Mouse (Mus musculus): ENCODE results near the gene Atp1a2.
"Not testable (repeated sequence)": the region's sequence is repeated elsewhere in the genome, so short reads cannot be mapped to it uniquely, and the experiment has no call there.

Atp1a2 gene

DNA sequence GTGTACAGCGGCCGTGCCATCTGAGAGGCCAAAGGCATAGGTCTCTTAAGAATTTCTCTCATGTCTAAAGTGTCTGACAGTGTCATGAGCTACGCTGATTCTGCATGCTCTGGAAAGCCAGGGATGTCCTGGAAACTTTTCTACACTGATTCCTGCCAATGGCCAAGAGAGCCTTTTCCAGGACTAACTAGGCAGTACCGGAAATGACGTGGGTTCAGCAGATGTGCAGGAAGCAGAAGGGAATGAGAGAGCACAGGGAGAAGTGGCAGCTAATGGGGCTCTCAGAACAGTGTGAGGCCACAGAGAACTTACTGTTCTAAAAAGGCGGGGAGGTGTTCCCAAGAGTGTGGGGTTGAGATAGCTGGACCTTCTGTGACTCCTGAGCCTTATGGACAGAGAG is 24.5 kb downstream of the Atp1a2 start:
- no peak for DNase-seq (ENCODE audit: extremely low spot score)

GRCm38 (mm10) chr1:172271765-172272164 is 26.1 kb downstream of the Atp1a2 start:
- no peak for DNase-seq (ENCODE audit: extremely low spot score)

GRCm38 (mm10) chr1:172271208-172271607 is 26.7 kb downstream of the Atp1a2 start:
- DNase-seq (ENCODE audit: extremely low spot score) = no peak

DNA sequence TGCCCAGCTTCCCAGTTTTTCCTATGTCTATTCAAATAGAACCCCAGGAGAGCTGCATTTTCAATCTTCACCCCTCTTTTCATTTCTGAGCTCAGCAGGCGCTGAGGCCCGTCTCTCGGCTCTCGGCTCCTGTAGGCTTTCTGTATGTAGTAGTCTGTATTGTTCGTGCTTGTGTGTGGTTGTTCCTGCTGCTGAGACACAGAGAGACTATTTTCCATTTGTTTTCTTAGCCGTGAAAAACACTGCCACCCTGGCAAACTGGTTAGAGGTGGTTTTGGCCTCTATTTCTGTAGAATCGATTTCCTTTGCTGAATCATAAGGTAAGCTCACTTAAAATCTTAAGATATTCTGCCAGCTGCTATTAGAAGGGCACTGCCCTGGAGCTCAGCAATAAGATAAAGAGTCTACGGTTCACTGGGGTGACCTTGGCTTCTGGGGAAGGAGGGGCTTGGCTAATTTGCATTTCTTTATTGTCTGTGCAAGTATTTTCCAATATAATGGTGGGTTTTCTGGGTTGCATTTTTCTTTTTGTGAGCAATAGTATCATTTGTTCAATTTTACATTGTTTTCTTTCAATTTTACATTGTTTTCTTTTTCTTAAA is 36.3 kb downstream of the Atp1a2 start, which contains the start of gene Igsf8:
Gene Igsf8 (plus strand): TSS at position 165 of the 602 bp plus-strand sequence.
- DNase-seq (ENCODE audit: extremely low spot score) = peak; percentile 12

- DNase-seq (ENCODE audit: extremely low spot score) = no peak
These were observed 39.5 kb downstream of the Atp1a2 start, which contains the start of gene Atp1a4 for GRCm38 (mm10) chr1:172258314-172258713. Gene Atp1a4, minus strand, starts transcription at chr1:172258414.

- DNase-seq (ENCODE audit: extremely low spot score) = peak; percentile 55
These were observed 50.2 kb downstream of the Atp1a2 start for GRCm38 (mm10) chr1:172247679-172248078.

DNA sequence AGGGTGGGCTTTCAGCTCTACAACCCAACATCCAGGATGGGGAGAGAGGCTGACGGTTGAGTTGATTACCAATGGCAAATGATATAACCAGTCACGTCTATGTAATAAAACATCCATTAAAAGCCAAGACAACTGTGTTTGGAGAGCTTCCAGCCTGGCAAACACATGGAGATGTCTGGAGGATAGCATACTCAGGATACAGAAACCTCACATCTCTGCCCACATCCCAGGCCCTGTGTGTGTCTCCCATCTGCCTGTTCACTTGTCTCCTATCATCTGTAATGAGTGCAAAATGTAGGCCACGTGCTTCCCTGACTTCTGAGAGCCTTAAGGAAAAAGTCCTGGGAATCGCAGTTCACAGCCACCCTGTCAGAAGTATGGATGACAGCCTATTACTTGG is 50.6 kb downstream of the Atp1a2 start:
- no peak for DNase-seq (ENCODE audit: extremely low spot score)

GRCm38 (mm10) chr1:172244645-172245044 is 53.2 kb downstream of the Atp1a2 start:
- DNase-seq (ENCODE audit: extremely low spot score) = not testable (repeated sequence)

DNA sequence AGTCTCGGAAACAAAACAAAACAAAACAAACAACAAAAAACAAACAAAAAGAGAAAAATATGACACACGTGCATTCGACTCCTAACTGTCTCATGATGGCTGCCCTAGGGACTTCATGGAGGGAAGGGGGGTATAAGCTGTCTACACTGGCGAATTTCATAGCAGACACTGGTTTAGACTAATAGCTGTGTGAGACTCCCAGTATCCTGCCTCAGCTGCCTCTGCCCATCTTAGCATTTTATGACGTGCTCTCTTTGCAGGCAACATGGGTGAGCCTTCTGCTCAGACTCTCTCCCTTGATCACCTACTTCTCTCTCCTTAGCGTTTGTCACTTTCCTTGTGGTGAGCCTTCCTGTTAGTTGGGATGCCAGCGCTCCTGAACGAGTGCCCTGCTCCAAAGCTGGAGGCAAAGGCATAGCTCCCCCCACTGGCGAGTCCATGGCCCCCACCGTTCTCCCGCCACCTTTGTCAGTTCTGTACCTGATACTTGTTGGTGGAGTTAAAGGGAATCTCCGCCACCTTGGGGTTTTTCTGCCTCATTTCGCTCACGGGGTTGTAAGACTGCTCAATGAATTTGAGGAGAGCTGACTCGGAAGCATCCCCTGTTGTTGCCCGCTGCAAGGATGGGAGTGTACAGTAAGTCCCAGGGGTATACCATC is 54.2 kb downstream of the Atp1a2 start:
- peak; percentile 35 for DNase-seq (ENCODE audit: extremely low spot score)

DNA sequence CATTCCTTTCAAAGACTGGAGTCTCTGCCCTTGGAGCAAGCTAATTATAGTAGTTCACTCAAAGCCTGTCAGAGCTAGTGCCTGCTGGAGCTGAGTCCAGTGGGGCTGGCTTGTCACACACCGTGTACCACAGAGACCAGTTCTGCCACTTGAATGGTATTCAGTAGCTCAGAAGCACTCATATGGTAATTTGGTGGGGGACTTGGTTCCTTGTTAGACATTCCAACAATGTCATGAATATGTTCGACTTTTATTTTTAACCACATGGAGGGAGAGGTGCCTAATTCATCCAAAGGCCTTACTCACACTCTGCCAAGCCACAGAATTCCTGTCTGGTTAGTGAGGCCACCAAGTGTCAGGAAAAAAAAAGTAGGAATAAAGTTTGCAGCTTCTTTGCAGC is 55.5 kb downstream of the Atp1a2 start:
- no peak for DNase-seq (ENCODE audit: extremely low spot score)

- peak; percentile 14 for DNase-seq (ENCODE audit: extremely low spot score)
These were observed 56.7 kb downstream of the Atp1a2 start for GRCm38 (mm10) chr1:172240945-172241708.

- no peak for DNase-seq (ENCODE audit: extremely low spot score)
These were observed 68.6 kb downstream of the Atp1a2 start for GRCm38 (mm10) chr1:172229215-172229614.

DNA sequence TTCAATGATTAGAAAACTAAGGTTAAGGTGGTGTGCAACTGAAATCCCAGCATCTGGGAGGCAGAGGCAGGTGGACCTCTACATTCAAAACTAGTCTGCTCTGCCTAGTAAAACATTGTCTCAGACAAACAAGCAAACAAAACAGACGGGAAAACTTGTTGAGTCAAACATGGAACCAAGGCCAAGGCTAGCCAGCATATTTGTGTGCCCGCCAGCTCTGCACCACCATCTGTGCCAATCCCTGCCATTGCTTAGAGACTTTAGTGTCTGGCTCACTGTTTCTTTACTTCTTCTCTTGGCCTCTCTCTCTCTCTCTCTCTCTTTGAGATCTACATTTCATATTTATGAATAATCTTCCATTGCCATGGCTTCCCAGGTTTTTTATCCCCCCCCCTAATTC is 69.7 kb downstream of the Atp1a2 start:
- no peak for DNase-seq (ENCODE audit: extremely low spot score)
